Mouse (Mus musculus): ENCODE data around the gene Cryba4. TPM values are rescaled to one million over a fixed set of nuclear protein-coding genes. Genes with fewer than 3 reads are reported as not detected.

Gene Cryba4
- polyA plus RNA-seq, 1 experiment from 2014 or later: 1.5 TPM

DNA sequence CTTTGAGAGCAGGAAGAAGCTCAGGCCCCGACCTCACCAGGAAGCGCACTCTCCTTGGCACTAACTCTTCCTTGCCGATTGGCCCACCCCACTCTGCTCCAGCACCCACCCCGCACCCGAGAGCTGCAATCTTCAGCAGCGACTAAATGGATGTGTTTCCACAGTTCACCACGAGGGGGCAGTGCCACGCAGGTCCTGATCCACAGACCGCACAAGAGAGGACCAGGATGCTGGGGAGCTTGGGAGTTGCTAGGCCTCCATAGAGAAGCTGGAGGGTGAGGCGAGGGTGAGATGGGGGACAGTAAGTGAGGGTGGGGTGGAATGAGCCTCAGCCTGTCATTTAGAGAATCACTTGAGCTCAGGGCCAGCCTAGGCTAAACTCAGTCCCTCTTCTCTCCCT, 11.6 kb downstream of the Cryba4 start:
- H3K27me3 ChIP-seq: no peaks in the 10 kb centered on the region
- 3% methylated on average over 10 of the region's 10 CpGs for WGBS
- H3K9ac ChIP-seq: no peak overlapping the region
- peak; percentile 35; the same call in 1 of the 2 replicates for ATAC-seq (ENCODE audit: low FRiP score, low read depth)
- H3K4me2 ChIP-seq: no peak overlapping the region; the same call in 1 of the 2 replicates
- H3K9me3 ChIP-seq: no peaks in the 10 kb centered on the region
- H3K36me3 ChIP-seq: no peaks in the 10 kb centered on the region
- H3K4me3 ChIP-seq: no peak overlapping the region
- H3K27ac ChIP-seq (replicated peaks): no peak overlapping the region
- H3K4me1 ChIP-seq (replicated peaks): peaks cover 33% of the 10 kb centered on the region

DNA sequence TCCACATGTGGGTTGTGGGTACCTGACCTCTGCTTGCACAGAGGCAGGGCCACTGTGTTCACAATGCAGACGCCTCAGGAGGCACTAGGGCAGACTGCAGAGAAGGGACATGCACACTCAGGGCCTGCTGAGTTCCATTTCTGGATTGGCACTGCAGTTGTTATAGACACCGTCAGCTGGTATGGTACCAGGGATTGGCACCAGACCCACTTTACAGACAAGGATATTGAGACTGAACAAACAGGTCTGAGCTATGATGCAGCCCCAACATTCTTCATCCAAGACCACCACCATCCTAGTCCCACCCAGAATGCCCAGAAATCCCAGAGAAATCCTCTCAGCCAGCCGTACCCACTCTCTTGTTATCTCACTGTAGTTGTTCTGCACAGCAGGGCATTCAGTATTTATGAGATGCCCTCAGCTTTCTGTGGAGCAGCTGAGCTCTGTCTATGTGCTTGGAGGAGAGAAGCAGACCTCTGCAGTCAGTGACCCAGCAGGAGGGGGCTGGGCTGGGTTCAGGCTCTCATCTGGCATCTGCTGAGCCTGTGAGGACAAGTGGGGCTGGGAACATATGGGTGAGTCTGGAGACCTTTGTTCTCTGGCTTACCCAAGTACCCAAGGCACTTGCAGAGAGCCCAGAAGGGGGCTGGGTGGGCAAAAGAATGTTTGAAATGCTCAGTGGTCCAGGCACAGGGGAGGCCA, 13.4 kb downstream of the Cryba4 start:
- no peaks in the 10 kb centered on the region for H3K9me3 ChIP-seq
- H3K9ac ChIP-seq: no peak overlapping the region
- H3K4me2 ChIP-seq: no peak overlapping the region
- peaks cover 33% of the 10 kb centered on the region for H3K4me1 ChIP-seq (replicated peaks)
- 35% methylated on average over 3 of the region's 3 CpGs for WGBS
- H3K27me3 ChIP-seq: no peaks in the 10 kb centered on the region
- no peak overlapping the region for H3K4me3 ChIP-seq
- 0 out of 2 replicates have a peak, but pooled peaks have one; percentile 13 for ATAC-seq (ENCODE audit: low FRiP score, low read depth)
- H3K36me3 ChIP-seq: no peaks in the 10 kb centered on the region
- 0 out of 2 replicates have a peak overlapping the region, but pooled peaks have one; percentile 22 for H3K27ac ChIP-seq (replicated peaks)

DNA sequence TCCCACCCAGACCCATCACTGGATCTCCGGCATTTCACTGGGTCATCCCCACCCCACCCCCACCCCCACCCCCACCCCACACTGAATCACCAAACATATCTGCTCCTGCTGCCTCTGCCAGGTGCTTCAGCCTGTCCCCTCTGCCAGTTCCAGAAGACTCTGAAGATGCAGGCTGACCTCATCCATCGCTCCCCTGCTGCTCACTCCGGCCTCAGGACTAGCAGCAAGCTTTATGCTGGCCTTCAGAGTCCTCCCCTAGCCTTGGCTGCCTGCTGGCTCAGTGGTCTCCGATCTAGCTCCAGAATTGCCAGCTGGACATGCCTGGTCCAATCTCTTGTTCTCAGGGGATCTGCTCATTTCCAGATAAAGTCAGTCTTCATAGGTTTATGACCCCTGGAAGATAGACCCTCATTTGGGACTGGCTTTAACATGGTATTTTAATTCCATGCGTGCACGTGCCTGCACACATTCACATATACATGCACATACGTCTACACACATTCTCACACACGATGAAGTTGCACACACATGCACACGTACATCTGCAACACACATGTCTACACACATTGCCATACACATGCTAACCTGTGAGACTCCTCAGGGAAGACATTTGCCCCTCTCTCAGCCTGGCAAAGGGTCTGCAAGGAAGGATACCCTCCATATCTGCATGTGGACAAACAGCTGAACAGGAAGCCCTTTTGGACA, 14.3 kb downstream of the Cryba4 start:
- 38% methylated on average over 9 of the region's 9 CpGs for whole genome bisulfite sequencing
- peak overlapping the region; percentile 85 for H3K27ac ChIP-seq (replicated peaks)
- H3K27me3 ChIP-seq: no peaks in the 10 kb centered on the region
- peak overlapping the region; percentile 41 for H3K4me2 ChIP-seq
- no peak overlapping the region for H3K9ac ChIP-seq
- peaks cover 33% of the 10 kb centered on the region for H3K4me1 ChIP-seq (replicated peaks)
- no peaks in the 10 kb centered on the region for H3K36me3 ChIP-seq
- no peak overlapping the region for H3K4me3 ChIP-seq
- H3K9me3 ChIP-seq: no peaks in the 10 kb centered on the region
- ATAC-seq (ENCODE audit: low FRiP score, low read depth): no peak; the same call in 1 of the 2 replicates

DNA sequence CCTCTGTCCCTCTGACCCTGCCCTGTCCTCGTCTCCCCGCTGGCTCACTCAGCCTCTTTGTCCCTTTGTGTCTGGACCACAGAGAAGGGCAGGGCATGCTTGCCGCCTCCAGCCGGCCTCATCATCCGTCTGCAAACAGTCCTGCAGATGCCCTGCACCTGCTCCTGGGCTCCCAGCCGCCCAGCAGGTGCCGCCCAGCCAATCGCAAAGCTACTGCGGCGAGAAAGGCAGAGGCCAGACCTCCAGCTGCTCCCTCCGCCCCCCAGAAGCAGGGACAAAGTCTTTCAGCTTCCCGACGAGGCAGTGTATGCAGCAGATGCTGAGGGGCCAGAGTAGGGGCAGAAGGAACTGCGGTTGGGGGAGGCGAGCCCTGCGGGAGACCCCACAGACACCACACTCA, 14.9 kb downstream of the Cryba4 start:
- WGBS: 1% methylated on average over 16 of the region's 16 CpGs

DNA sequence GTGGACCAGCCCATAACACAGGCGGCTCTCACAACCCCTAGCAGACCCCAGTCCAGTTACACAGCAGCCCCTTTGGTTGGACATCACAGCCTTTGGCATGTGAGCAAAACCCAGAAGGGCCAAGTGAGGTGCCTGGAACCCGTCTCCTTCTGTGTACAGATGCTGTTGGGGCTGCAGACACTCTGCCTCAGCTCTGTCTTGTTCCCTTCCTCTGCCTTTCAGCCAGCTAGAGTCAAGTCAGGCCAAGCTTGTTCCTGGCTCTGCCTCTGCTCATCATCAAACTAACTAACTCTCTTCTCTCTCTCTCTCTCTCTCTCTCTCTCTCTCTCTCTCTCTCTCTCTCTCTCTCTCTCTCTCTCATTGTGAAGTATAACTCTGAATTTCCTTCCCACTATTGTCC, 15.7 kb downstream of the Cryba4 start:
- no peaks in the 10 kb centered on the region for H3K27me3 ChIP-seq
- H3K27ac ChIP-seq (replicated peaks): peak overlapping the region; percentile 85
- H3K4me2 ChIP-seq: peak overlapping the region; percentile 41
- no peak for ATAC-seq (ENCODE audit: low FRiP score, low read depth)
- WGBS: 49% methylated on average over 2 of the region's 2 CpGs
- no peak overlapping the region for H3K9ac ChIP-seq
- peaks cover 33% of the 10 kb centered on the region for H3K4me1 ChIP-seq (replicated peaks)
- no peak overlapping the region for H3K4me3 ChIP-seq
- H3K9me3 ChIP-seq: no peaks in the 10 kb centered on the region
- H3K36me3 ChIP-seq: no peaks in the 10 kb centered on the region

More for the DNA sequence above, 14.9 kb downstream of the Cryba4 start:
- Histone ChIP-seq H3K27ac (replicated peaks) (peak overlapping the region; percentile 85), H3K4me3 (peak overlapping the region; percentile 13; the same call in 1 of the 2 replicates), H3K4me2 (peak overlapping the region; percentile 41), H3K27me3 (no peaks in the 10 kb centered on the region), H3K9me3 (no peaks in the 10 kb centered on the region), H3K4me1 (replicated peaks) (peaks cover 33% of the 10 kb centered on the region), H3K36me3 (no peaks in the 10 kb centered on the region), H3K9ac (peak overlapping the region; percentile 40)
- peak; percentile 76 for ATAC-seq (ENCODE audit: low FRiP score, low read depth)

DNA sequence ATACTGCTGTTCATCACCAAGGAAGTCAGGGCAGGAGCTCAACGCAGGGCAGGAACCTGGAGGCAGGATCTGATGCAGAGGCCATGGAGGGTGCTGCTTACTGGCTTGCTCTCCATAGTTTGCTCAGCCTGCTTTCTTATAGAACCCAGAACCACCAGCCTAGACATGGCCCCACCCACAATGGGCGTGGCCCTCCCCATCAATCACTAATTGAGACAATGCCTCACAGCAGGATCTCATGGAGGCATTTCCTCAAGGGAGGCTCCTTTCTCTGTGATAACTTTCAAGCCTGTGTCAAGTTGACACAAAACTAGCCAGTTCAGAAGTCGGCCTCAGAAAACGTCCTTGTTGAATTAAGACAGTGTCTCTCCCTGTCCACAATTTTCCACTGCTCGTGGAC, 16.5 kb downstream of the Cryba4 start:
- Histone ChIP-seq H3K4me1 (replicated peaks) (peaks cover 30% of the 10 kb centered on the region), H3K36me3 (no peaks in the 10 kb centered on the region), H3K4me3 (no peak overlapping the region), H3K9me3 (no peaks in the 10 kb centered on the region), H3K27ac (replicated peaks) (no peak overlapping the region), H3K4me2 (no peak overlapping the region), H3K9ac (no peak overlapping the region), H3K27me3 (no peaks in the 10 kb centered on the region)
- WGBS: 46% methylated on average over 5 of the region's 5 CpGs
- ATAC-seq (ENCODE audit: low FRiP score, low read depth): no peak

DNA sequence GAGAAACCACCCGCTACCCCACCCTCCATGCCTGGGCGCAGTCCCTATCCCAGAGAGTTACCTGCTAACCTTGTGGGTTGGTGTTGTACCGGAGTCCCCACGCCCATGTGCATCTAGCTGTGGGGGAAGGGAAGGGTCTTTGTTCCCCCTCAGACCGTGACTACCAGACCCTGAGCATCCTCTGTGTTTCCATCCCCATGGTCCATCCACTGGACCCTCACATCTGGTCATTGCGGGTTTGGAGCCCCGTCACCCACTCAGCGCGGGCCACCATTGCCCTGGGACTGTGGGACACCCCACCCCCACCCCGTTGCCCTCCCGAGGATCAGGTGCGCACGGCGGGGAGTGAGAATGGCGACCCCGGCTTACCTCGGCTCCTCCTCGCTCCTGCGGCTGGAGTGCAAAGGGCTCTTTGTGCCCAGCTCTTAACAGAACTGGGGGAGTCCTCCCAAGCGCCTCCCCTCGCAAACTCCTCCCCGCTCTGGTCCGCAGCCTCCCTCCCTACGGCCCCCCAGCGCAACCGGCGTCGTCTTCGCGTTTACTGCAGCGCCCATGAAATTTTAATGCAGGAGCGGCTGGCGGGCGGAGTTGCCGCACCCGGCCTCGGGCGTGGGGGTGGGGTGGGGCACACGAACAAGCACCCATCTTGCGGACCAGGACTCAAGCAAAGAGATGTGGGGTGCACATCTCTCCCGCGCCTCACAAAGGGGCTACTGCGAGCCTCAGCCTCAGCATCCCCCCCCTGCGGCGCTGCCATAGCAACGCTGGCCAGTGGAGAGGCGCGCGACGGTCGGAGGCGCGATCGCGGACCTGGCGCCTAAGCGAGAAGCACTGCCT, 23.9 kb downstream of the Cryba4 start:
- H3K4me2 ChIP-seq: peak overlapping the region; percentile 93
- WGBS: under 1% methylated on average over 56 of the region's 57 CpGs
- no peaks in the 10 kb centered on the region for H3K27me3 ChIP-seq
- H3K4me1 ChIP-seq (replicated peaks): peaks cover 44% of the 10 kb centered on the region
- no peaks in the 10 kb centered on the region for H3K9me3 ChIP-seq
- H3K27ac ChIP-seq (replicated peaks): peak overlapping the region; percentile 95
- peaks cover 10% of the 10 kb centered on the region; the same call in 1 of the 2 replicates for H3K36me3 ChIP-seq
- H3K9ac ChIP-seq: peak overlapping the region; percentile 92
- H3K4me3 ChIP-seq: peak overlapping the region; percentile 72
- ATAC-seq (ENCODE audit: low FRiP score, low read depth): peak; percentile 86

DNA sequence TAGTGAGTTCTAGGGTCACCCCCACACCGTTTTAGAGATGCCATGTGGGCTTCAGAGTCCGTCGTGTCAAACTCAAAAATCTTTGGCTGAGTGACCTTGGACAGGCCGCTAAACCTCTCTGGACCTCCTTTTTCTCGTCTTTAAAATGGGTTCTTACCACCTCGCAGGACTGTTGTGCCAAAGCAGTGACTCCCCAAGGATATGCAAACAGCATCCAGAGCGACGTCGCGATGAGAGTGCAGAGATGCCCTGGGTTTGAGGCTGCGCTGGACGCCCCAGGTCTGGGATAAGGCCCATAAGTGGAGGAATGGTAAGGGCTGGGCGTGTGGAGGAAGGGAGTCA, 24.4 kb downstream of the Cryba4 start:
- Histone ChIP-seq H3K9me3 (no peaks in the 10 kb centered on the region), H3K4me2 (peak overlapping the region; percentile 93), H3K36me3 (peaks cover 16% of the 10 kb centered on the region), H3K4me3 (peak overlapping the region; percentile 72), H3K27ac (replicated peaks) (peak overlapping the region; percentile 95), H3K9ac (peak overlapping the region; percentile 92), H3K4me1 (replicated peaks) (peaks cover 44% of the 10 kb centered on the region), H3K27me3 (no peaks in the 10 kb centered on the region)
- WGBS: under 1% methylated on average over 13 of the region's 13 CpGs
- no peak; the same call in 1 of the 2 replicates for ATAC-seq (ENCODE audit: low FRiP score, low read depth)

DNA sequence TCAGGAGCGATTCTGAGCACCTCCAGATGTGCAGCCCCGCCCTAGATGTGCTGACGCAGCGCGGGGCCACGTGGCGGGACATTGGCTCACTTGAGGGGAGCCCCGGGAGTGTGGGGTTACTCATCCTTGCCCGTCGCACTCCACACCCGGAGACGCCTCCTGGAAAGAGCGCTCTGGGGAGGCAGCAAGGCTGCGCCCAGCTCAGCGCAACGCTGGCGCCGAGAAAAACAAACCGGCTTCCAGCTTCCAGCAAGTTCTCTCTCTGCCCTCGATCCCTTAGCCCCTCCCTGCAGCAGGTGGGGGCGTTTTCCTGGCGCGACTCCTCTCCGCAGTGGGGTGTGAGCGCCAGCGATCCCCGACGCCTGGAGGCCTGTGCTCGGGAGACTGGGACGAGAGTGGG, 25.0 kb downstream of the Cryba4 start:
- peak overlapping the region; percentile 72 for H3K4me3 ChIP-seq
- peak overlapping the region; percentile 93 for H3K4me2 ChIP-seq
- H3K9me3 ChIP-seq: no peaks in the 10 kb centered on the region
- ATAC-seq (ENCODE audit: low FRiP score, low read depth): peak; percentile 10; the same call in 1 of the 2 replicates
- peak overlapping the region; percentile 92 for H3K9ac ChIP-seq
- 0% methylated on average over 30 of the region's 30 CpGs for WGBS
- peak overlapping the region; percentile 95 for H3K27ac ChIP-seq (replicated peaks)
- H3K4me1 ChIP-seq (replicated peaks): peaks cover 49% of the 10 kb centered on the region
- peaks cover 21% of the 10 kb centered on the region for H3K36me3 ChIP-seq
- H3K27me3 ChIP-seq: no peaks in the 10 kb centered on the region

DNA sequence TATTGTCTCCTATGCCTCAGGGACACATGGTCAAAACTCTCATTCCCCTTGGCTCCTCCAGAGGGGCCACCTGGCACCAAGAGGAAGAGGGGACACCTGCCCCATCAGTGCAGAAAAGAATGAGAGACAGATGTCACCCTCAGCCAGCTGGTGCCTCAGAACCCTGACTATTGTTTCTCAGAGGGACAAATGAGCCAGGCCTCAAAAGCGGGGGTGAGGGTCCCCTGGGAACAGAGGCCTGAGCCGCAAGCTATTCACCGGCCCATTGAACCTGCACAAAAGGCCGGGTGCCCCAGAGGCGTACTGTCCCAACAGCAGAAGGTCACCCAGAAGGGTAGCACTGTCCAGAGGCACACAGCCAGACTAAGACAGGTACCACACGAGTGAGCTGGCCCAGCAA, 26.7 kb downstream of the Cryba4 start:
- Histone ChIP-seq H3K4me2 (peak overlapping the region; percentile 93), H3K9me3 (no peaks in the 10 kb centered on the region), H3K4me3 (peak overlapping the region; percentile 72), H3K9ac (peak overlapping the region; percentile 35), H3K27ac (replicated peaks) (0 out of 2 replicates have a peak overlapping the region, but pooled peaks have one; percentile 54), H3K27me3 (no peaks in the 10 kb centered on the region), H3K4me1 (replicated peaks) (peaks cover 59% of the 10 kb centered on the region), H3K36me3 (peaks cover 32% of the 10 kb centered on the region)
- no peak for ATAC-seq (ENCODE audit: low FRiP score, low read depth)
- WGBS: 7% methylated on average over 6 of the region's 6 CpGs

DNA sequence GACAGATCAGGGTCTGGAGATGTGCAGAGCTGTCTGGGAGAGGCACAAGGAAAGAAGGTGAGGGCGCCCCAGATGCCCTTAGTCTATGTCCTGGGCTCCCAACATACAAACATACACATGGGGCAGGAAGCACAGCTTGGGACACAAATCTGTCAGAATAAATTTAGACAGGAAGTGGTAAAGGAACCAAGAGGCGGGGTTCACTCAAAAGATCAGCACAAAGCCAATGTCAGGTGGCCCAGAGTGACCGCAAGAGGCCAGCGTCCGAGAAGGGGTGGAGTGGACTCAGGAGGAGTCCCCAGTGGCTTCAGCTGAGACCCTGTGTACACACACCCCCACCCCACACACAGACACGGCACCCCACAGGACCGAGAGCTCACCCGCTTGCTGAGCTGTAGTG, 32.1 kb downstream of the Cryba4 start:
- H3K9me3 ChIP-seq: no peaks in the 10 kb centered on the region
- WGBS: 84% methylated on average over 8 of the region's 8 CpGs
- no peaks in the 10 kb centered on the region for H3K27me3 ChIP-seq
- peaks cover 45% of the 10 kb centered on the region for H3K36me3 ChIP-seq
- H3K9ac ChIP-seq: no peak overlapping the region
- H3K27ac ChIP-seq (replicated peaks): peak overlapping the region; percentile 26; the same call in 1 of the 2 replicates
- H3K4me1 ChIP-seq (replicated peaks): peaks cover 76% of the 10 kb centered on the region
- no peak for ATAC-seq (ENCODE audit: low FRiP score, low read depth)
- no peak overlapping the region for H3K4me2 ChIP-seq
- H3K4me3 ChIP-seq: no peak overlapping the region
